Mouse (Mus musculus) heart, postnatal 25 days (tissue): ENCODE measurements around the gene Traf1. TPM values are rescaled to one million over a fixed set of nuclear protein-coding genes. Genes with fewer than 3 reads are reported as not detected.
A peak's percentile ranks its signal among the peaks of the same experiment; 100 is the strongest.

Experiments used
- DNase-seq: peaks from one replicate; pipeline ENCODE4 v3.0.0; 2022; ENCODE audit warnings: low spot score
- intact Hi-C: fragments of 180-260 bp; cut with DNase I; formaldehyde crosslinking; loops from one replicate; pipeline ENCODE4 v1.15.1; 2025
- total RNA-seq, 2 experiments: library from RNA; stranded (reverse); gene quantifications; 2 replicates each; pipeline ENCODE4 v1.2.3; 2021

Gene Traf1
- total RNA-seq, result 1 to 10 TPM; 1.0 to 1.3 TPM

DNA sequence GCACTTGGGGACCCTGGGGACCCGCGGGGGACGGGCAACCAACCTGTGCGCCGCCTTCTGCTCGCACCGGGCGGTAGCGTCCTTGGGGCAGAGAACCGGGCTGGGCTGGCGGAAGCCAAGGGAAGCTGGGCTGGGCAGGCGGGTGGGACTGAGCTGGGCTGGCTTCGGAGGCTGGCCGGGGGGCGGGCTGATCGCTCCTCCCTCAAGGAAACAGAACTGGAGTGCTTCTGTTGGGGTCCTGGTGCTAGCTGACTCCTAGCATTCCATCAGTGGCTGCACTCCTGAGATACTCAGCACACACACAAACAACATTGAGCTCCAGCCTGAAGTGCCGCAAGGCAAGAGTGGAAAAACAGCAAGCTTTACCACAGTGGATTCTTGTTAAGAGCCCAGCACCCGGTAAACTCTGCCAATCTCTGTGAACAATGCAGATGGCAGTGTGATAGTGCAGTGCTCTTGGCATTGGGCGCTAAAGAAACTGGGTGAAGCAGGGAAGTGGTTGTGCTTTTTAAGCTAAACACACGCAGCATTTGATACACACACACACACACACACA lies at the start of gene Traf1:
Gene Traf1 (minus strand): TSS at position 292 of the 556 bp plus-strand sequence.
- peak; percentile 38 for DNase-seq
- intact Hi-C loops, result no loop called here

- DNase-seq, result no peak
- intact Hi-C loops, result no loop called here
These were observed 37.4 kb upstream of the Traf1 start for GRCm38 (mm10) chr2:34998956-34999355.

DNA sequence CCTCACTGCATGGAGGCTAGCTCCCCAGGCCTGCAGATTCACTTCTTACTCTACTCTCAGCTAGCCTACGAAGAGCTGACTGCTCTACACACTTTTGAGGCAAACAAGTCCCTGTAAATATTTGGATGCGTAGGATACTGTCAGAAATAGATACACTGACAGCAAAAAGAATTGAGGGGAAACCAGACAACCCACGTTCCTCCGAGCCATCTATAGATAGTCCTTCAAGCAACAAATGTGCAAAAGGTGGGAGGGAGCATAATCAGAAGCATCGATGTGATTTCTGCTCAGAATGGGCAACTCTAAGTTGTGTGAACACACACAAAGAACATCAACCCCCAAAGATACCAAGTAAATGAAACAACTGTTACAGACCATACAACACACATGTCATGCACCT lies 34.9 kb upstream of the Traf1 start:
- intact Hi-C loops, result no loop called here
- DNase-seq, result no peak

DNA sequence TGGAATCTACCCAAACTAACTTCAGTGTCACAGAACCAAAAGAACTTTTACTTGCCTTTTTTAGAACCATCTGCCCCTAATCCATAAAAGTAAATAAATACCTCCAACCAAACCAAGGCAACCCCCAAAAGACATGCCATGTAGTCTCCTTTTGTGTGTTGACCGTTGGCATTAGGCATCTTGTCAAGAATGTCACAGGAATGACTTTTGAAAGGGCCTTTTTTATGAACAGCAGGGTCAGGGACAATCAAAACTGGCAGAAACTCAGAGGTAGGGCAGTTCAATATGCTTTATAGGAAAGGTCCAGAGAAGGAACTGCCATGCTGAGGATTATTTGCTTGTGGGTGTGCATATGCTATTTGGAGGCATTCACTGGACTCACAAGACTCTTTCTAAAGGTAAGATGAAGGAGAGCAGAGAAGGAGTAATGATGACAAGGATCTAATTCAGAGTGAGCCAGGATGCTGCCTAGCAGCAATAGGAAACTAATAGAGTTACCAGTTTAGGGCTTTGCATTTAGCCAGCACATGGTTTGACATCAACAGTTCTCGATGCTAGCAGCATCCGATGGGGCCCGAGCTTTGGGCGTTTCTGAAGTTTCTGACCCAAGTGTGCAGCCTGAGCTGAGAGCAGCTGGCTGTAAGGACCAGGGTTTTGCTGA lies 32.3 kb upstream of the Traf1 start:
- intact Hi-C loops, result no loop called here
- DNase-seq, result no peak

DNA sequence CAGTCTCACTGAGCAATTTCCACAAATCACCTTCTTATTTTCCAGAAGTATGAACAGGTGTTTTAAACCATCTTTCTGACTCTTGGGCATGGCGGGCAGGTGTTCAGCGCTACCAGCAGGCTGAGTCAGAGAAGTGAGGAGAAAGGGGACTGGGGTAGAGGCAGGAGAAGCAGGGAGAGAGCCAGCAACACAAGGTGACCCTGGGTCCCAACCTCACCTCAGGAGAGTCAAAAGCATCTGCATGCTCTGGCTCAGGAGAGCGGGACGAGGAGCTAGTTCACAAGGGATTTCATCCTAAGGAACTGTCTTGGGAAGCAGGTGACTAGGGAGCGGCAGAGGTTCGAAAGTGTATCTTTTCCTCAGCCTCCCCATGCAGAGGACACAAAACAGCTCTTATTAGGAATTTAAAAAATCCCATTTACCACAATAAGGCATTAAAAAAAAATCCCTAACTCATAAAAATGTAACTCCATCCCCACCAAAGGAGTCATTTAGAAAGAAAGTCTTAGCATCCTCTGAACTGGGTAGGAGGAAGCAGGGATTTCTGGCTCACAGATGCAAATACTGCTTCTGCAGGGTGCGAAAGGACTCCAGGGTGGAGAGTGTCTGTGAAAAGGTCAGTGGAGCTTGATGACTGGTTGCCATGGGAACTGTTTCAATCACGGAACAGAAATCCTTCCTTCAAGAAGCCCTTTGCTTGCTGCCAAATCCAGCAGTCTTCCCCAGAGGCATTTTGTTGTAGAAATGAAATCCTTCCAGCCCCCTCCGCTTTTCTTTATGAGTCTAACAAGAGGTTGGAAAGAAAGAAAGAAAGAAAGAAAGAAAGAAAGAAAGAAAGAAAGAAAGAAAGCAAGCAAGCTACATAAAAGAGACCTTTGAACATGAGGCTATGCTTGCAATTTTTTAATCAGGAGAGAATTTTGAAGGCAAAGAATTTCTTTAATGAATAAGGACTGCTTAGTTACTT lies 31.4 kb upstream of the Traf1 start:
- no peak for DNase-seq
- intact Hi-C loops, result no loop called here

- DNase-seq, result no peak
- intact Hi-C loops, result no loop called here
These were observed 30.4 kb upstream of the Traf1 start for GRCm38 (mm10) chr2:34991966-34992365.

GRCm38 (mm10) chr2:34989749-34990148 lies 28.2 kb upstream of the Traf1 start:
- no peak for DNase-seq
- intact Hi-C loops, result no loop called here

DNA sequence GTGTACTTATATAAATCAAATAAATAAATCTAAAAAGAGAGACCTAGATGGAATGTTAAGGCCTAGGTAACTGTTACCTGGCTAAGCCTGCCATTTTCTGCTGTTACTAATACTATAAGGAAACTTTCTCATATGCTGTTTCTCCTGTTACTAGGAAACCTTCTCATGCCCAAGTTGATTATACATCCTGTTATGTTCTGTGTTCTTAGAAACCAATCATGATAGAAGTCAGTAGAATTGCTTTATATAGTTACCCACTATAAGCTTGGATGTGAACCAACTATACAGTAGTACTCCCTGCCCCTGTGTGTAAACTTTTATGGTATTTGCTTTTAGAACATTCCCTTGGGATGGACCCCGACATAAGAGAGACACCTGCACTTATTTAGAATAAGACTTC lies 26.0 kb upstream of the Traf1 start:
- intact Hi-C loops, result no loop called here
- no peak for DNase-seq

GRCm38 (mm10) chr2:34984885-34985284 lies 23.3 kb upstream of the Traf1 start:
- intact Hi-C loops, result no loop called here

DNA sequence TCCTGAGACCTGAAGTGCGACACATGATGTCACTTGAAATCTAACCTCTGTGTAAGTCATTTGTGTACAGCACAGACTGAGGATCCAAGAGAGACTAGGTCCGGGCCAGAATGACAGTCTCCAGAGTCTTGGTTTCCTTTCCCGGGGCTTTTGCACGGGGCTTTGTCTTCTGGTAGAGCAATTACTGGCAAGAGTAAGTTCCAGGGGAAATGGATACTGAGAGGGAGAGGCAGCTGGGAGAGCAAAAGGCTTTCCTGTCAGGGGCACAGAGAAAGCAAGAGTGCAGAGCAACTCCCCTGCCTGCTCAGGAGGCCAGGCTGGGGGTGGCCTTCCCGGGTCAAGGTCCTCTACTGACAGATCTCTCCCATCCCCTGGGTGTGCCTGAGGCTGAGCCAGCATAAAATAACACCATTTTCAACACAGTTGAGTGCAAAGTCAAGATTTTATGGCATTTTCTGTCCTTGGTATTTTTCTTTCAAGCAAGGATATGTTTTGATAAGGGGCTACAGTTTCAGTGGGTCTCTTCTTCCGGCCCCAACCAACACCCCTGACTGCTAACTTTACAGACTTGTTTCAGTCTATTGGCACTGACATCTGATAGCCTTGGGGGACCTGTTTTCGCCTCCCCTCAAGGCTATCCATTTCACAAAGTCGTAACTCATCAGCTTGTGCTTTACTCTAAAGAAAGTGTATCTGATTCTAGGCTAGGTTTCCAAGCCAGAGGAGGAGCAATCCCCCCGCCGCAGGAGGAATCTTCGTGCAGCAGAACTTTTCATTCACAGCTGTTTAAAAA lies 21.5 kb upstream of the Traf1 start:
- intact Hi-C loops, result no loop called here
- DNase-seq, result no peak

More at GRCm38 (mm10) chr2:34984885-34985284, 23.3 kb upstream of the Traf1 start:
- DNase-seq, result no peak

DNA sequence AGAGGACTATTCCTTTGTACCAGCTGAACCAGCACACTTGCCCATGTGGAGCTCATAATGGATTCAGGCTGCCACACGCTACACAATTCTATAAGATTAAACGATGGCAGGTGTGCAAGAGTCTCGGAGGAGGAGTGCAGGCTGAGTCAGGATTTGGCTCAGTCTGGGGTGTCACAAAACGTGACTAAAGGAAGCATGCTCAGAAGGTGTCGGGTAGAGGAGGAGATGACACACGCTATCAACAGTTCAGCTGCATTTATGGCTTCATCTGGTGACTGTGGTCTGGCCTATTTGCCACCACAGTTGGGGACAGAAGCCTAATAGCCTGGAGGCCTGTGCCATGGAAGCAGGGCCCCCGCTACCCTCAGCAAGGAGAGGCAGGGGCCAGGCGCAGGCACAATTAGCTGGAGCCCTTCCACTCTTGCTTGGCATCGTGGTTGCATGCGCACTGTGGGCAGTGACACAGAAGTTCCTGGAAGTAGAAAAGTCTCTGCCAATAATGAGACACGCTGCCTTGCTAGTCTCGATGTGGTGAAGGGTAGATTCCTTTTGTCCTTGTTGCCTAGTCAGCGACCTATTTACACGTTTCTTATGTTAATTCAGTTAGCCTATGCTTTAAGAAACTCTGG lies 20.6 kb upstream of the Traf1 start:
- intact Hi-C loops, result no loop called here
- no peak for DNase-seq

DNA sequence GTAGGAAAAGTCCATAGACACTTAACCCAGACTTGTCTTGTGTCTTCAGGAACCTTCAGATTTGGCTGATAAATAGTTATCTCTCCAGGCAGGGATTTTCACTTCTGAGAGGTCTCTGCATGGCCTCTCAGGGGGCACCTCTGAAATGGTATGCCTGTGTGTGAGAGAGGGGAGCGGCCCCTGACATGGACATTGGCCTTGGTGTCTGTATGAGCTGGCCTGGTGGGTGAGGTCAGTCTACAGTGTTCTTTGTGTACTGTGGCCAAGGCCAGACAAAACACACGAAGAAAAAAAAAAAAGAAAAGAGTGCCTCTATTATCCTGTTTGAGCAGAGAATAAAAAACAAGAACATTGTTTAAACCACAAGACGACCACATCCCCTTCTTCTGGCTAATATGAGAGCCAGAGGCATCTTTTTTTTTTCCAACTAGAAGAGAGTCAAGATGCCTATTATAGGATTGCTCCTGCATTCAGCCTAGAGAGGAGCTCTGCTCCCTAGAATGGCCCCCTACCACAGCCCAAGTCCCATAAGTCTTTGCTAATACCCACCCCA lies 18.0 kb upstream of the Traf1 start:
- no peak for DNase-seq
- intact Hi-C loops, result no loop called here

DNA sequence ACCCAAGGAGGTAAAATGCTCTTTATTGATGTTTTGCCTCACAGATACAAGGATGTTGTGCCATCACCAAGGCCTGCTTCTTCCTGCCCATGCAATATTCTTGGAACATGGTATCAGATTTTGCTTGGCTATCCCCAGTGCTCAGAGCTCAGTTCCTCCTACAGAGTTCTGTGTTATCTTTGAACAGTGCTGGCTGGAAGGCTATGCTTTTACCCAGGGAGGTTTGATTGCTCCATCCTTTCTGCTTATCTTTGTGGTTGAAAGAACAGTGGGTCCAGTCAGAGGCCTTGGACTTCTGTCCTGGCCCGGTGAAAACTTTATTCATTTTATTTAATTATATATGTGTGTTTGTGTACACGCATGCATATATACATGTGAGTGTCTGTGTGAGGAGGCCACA lies 16.7 kb upstream of the Traf1 start:
- intact Hi-C loops, result no loop called here
- DNase-seq, result no peak

DNA sequence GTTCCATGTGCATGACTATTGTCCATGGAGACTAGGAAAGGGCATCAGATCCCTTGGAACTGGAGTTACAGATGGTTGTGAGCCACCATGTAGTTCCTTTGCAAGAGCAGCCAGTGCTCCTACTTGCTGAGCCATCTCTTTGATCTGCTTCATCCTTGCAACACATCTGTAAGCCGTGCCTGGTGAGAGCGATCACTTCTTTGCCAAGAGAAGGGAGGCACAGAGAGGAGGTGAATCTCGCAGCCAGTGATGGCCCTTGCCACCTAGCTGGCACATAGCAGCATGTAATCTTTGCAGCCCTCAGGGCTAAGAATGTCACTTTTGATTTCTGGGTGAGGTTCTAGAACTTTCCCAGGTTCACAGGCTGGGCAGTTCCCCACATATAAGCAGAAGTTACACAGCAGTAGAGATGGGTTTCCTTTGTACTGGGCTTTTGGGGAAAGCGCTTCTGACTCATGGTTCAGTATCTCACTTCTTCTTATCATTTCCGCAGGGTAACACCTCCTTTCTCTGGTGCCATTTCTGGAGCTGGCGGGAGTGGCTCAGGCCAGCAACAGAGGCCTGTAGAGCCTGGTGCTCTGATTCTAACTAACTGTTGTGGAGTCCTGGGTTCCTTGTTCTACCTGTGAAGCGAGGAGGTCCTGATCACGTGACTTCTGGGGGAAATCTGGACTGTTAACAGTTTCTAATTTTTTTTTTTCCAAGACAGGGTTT lies 15.5 kb upstream of the Traf1 start:
- no peak for DNase-seq
- intact Hi-C loops, result no loop called here

GRCm38 (mm10) chr2:34976447-34976846 lies 14.9 kb upstream of the Traf1 start:
- intact Hi-C loops, result no loop called here
- no peak for DNase-seq

DNA sequence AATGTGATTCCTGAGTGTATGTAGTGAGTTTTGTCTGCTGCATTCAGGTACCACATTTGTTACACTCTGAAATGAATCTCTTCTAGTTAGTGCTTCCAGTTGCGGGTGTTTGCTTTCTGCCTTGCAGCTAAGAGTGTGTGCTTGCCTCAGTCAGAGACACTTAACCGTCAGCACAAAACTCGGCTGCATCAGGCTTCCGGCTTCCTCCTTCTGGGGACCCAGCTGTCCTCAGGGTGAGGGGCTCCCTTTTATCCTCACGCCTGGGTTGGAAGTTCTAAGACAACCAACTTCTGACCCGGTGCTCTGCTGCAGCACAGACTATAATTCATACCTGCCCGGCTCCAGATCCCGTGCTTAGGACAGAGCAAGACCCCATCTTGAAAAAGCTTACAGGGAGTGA lies 11.5 kb upstream of the Traf1 start:
- intact Hi-C loops, result loop anchor here (5.0 kb wide), 2 partner anchors 71 to 301 kb away; no protein-coding TSS in a partner anchor
- no peak for DNase-seq

- intact Hi-C loops, result loop anchor here (5.0 kb wide), 2 partner anchors 69 to 299 kb away; no protein-coding TSS in a partner anchor
- no peak for DNase-seq
These were observed 9.7 kb upstream of the Traf1 start for GRCm38 (mm10) chr2:34971080-34971888.
